Mouse (Mus musculus) G1E (cell line): ENCODE results near the gene Ugt1a10. TPM values are rescaled to one million over a fixed set of nuclear protein-coding genes. Genes with fewer than 3 reads are reported as not detected.
A peak's percentile ranks its signal among the peaks of the same experiment; 100 is the strongest.

Experiments
- ATAC-seq: 2 replicates; pipeline ENCODE4 v1.8.0; 2016; ENCODE audit warnings: mild to moderate bottlenecking; ENCODE audit not compliant: insufficient number of reproducible peaks, poor library complexity, low FRiP score, severe bottlenecking; ENCODE audit errors: extremely low read depth
- DNase-seq: peaks from one replicate; pipeline ENCODE4 v3.0.0; 2012; ENCODE audit warnings: low spot score
- H3K27me3 ChIP-seq: 2 replicates; pipeline ENCODE4 v1.6.1; 2012; ENCODE audit warnings: mild to moderate bottlenecking, low read length, inconsistent platforms; ENCODE audit not compliant: insufficient read depth
- H3K36me3 ChIP-seq: replicated peaks from 2 replicates; pipeline ENCODE3; 2012; ENCODE audit warnings: mild to moderate bottlenecking, inconsistent platforms
- H3K4me1 ChIP-seq: 2 replicates; pipeline ENCODE4 v1.6.1; 2012; ENCODE audit warnings: low read depth, low read length, inconsistent platforms, mixed read lengths; ENCODE audit not compliant: insufficient read depth
- H3K4me3 ChIP-seq: 2 replicates; pipeline ENCODE4 v1.5.1; 2012; ENCODE audit warnings: low read depth, mild to moderate bottlenecking, inconsistent platforms, low read length, moderate library complexity, mixed read lengths
- H3K9me3 ChIP-seq: replicated peaks from 2 replicates; pipeline ENCODE4 v1.6.1; 2012; ENCODE audit warnings: inconsistent platforms
- CTCF ChIP-seq: IDR thresholded peaks from 2 replicates; pipeline ENCODE4 v1.5.1; 2012; ENCODE audit warnings: low read depth, low read length, inconsistent platforms, mixed read lengths
- GATA1 ChIP-seq: IDR thresholded peaks from 2 replicates; pipeline ENCODE4 v1.6.1; 2012; ENCODE audit warnings: borderline replicate concordance, low read length, inconsistent platforms, mixed read lengths
- GATA2 ChIP-seq: IDR thresholded peaks from 2 replicates; pipeline ENCODE4 v1.6.1; 2012; ENCODE audit warnings: low read depth, low read length, inconsistent platforms, borderline replicate concordance
- POLR2AphosphoS5 ChIP-seq: IDR thresholded peaks from 2 replicates; pipeline ENCODE4 v1.6.1; 2012; ENCODE audit warnings: low read depth, low read length, inconsistent platforms; ENCODE audit not compliant: insufficient replicate concordance
- TAL1 ChIP-seq: conservative IDR thresholded peaks from 2 replicates; pipeline ENCODE4 v1.6.1; 2012; ENCODE audit warnings: low read depth, low read length, inconsistent platforms, mixed read lengths
- polyA plus RNA-seq: library from polyadenylated mRNA; stranded (reverse); fragments of >175 nt; gene quantifications from 2 replicates; pipeline ENCODE4 v1.2.3, GENCODE M21; 2012
- total RNA-seq, 2 experiments: library from RNA; stranded (forward) in 1 of 2; stranded (reverse) in 1 of 2; fragments of 200-1000 nt in 1 of 2; fragments of >200 nt in 1 of 2; fragmentation: Nextera tagmentation in 1 of 2; gene quantifications; 2 replicates each; pipeline ENCODE4 v1.2.3; 2014 to 2017

The Ugt1a10 gene
- total and polyA plus RNA-seq, 3 experiments = 0.05 TPM; not detected in 2

GRCm38 (mm10) chr1:88070495-88070894, 15.3 kb downstream of the Ugt1a10 start, which contains the start of gene Ugt1a9:
TSS of gene Ugt1a9 (plus strand) at chr1:88070800.
- no peak within 1 kb of the TSS for H3K4me3 ChIP-seq
- no peaks in the 10 kb centered on the region for H3K4me1 ChIP-seq
- no peak for ATAC-seq
- TF ChIP-seq GATA2 = no peak
- TF ChIP-seq GATA1 = no peak
- TF ChIP-seq POLR2AphosphoS5 = no peak
- TF ChIP-seq CTCF = no peak
- no peak for TF ChIP-seq TAL1
- DNase-seq = no peak
- no peaks in the 10 kb centered on the region for H3K36me3 ChIP-seq
- no peaks in the 10 kb centered on the region for H3K9me3 ChIP-seq
- H3K27me3 ChIP-seq = peaks cover 5% of the 10 kb centered on the region; the same call in 1 of the 2 replicates

GRCm38 (mm10) chr1:88070902-88071301, 15.7 kb downstream of the Ugt1a10 start:
- H3K9me3 ChIP-seq = no peaks in the 10 kb centered on the region
- no peak for TF ChIP-seq GATA2
- TF ChIP-seq POLR2AphosphoS5 = no peak
- no peak for TF ChIP-seq CTCF
- no peak for TF ChIP-seq GATA1
- H3K4me1 ChIP-seq = no peaks in the 10 kb centered on the region
- DNase-seq (no peak), ATAC-seq (no peak)
- H3K27me3 ChIP-seq = peaks cover 5% of the 10 kb centered on the region; the same call in 1 of the 2 replicates
- H3K4me3 ChIP-seq = no peak overlapping the region
- no peaks in the 10 kb centered on the region for H3K36me3 ChIP-seq

- Histone ChIP-seq H3K4me1 (peaks cover 6% of the 10 kb centered on the region), H3K4me3 (no peak overlapping the region), H3K9me3 (no peaks in the 10 kb centered on the region), H3K27me3 (peaks cover 9% of the 10 kb centered on the region), H3K36me3 (no peaks in the 10 kb centered on the region)
- ATAC-seq (no peak), DNase-seq (no peak)
- TF ChIP-seq POLR2AphosphoS5 = no peak
- no peak for TF ChIP-seq CTCF
- TF ChIP-seq TAL1 = no peak
- TF ChIP-seq GATA2 = no peak
- no peak for TF ChIP-seq GATA1
Observed at GRCm38 (mm10) chr1:88074471-88074870, 19.3 kb downstream of the Ugt1a10 start.

GRCm38 (mm10) chr1:88077128-88077527, 21.9 kb downstream of the Ugt1a10 start:
- H3K27me3 ChIP-seq = peaks cover 11% of the 10 kb centered on the region
- no peak for TF ChIP-seq TAL1
- TF ChIP-seq POLR2AphosphoS5 = no peak
- TF ChIP-seq GATA1 = no peak
- TF ChIP-seq CTCF = no peak
- TF ChIP-seq GATA2 = no peak

GRCm38 (mm10) chr1:88081670-88082069, 26.5 kb downstream of the Ugt1a10 start:
- Histone ChIP-seq H3K4me3 (no peak overlapping the region), H3K9me3 (no peaks in the 10 kb centered on the region), H3K27me3 (peaks cover 22% of the 10 kb centered on the region), H3K4me1 (peaks cover 5% of the 10 kb centered on the region), H3K36me3 (no peaks in the 10 kb centered on the region)
- TF ChIP-seq POLR2AphosphoS5 (no peak), CTCF (no peak), GATA2 (no peak), TAL1 (no peak), GATA1 (no peak)
- DNase-seq (no peak), ATAC-seq (no peak)

More at GRCm38 (mm10) chr1:88077128-88077527, 21.9 kb downstream of the Ugt1a10 start:
- Histone ChIP-seq H3K9me3 (no peaks in the 10 kb centered on the region), H3K4me1 (peaks cover 6% of the 10 kb centered on the region), H3K36me3 (no peaks in the 10 kb centered on the region), H3K4me3 (no peak overlapping the region)
- ATAC-seq = peak; percentile 66
- peak; percentile 6 for DNase-seq

- ATAC-seq (no peak), DNase-seq (no peak)
- H3K4me3 ChIP-seq = no peak overlapping the region
- H3K4me1 ChIP-seq = no peaks in the 10 kb centered on the region
- TF ChIP-seq GATA2 = no peak
- no peak for TF ChIP-seq POLR2AphosphoS5
- no peaks in the 10 kb centered on the region for H3K36me3 ChIP-seq
- H3K9me3 ChIP-seq = no peaks in the 10 kb centered on the region
- H3K27me3 ChIP-seq = peaks cover 39% of the 10 kb centered on the region
Observed at GRCm38 (mm10) chr1:88086125-88086524, 30.9 kb downstream of the Ugt1a10 start.

GRCm38 (mm10) chr1:88087513-88087912, 32.3 kb downstream of the Ugt1a10 start, which contains the start of gene Ugt1a8:
TSS of gene Ugt1a8 (plus strand) at chr1:88087813.
- Histone ChIP-seq H3K4me3 (no peak within 1 kb of the TSS), H3K36me3 (no peaks in the 10 kb centered on the region), H3K27me3 (peaks cover 38% of the 10 kb centered on the region), H3K9me3 (no peaks in the 10 kb centered on the region), H3K4me1 (peaks cover 3% of the 10 kb centered on the region; the same call in 1 of the 2 replicates)
- no peak for DNase-seq
- TF ChIP-seq POLR2AphosphoS5 (no peak), CTCF (no peak), TAL1 (no peak), GATA1 (no peak), GATA2 (no peak)
- ATAC-seq = no peak
